Mouse (Mus musculus) inflammation-experienced regulatory T-cells, adult 16 weeks (primary cell): ENCODE results near the gene Six5. TPM values are rescaled to one million over a fixed set of nuclear protein-coding genes. Genes with fewer than 3 reads are reported as not detected.

Experiments used
- polyA plus RNA-seq: library from polyadenylated mRNA; unstranded; fragments of 100-300 nt; shearing (Covaris generic); gene quantifications from one replicate; pipeline ENCODE4 v1.2.1, GENCODE M21; 2017

Gene Six5
- 0.35 TPM for polyA plus RNA-seq

DNA sequence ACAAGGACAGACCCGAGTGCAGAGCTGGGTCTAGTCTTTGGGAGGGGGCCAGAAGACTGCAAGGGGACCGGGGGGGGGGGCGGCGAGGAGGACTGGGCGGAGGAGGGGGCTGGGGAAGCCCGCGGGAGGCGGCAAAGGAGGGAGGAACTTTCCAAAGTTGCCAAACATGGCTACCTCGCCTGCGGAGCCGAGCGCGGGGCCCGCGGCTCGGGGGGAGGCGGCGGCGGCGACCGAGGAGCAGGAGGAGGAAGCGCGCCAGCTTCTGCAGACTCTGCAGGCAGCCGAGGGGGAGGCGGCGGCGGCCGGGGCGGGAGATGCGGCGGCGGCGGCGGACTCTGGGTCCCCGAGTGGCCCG, at the start of gene Six5:
Six5 (plus strand) TSS at position 124 of the 355 bp plus-strand sequence.

GRCm38 (mm10) chr7:19054047-19054776, 40.2 kb upstream of the Six5 start, which contains the start of gene Rsph6a:
TSS of gene Rsph6a (plus strand) at chr7:19054690.

GRCm38 (mm10) chr7:19075723-19076585, 18.4 kb upstream of the Six5 start, which contains the start of gene Dmwd:
TSS of gene Dmwd (plus strand) at chr7:19076227.

DNA sequence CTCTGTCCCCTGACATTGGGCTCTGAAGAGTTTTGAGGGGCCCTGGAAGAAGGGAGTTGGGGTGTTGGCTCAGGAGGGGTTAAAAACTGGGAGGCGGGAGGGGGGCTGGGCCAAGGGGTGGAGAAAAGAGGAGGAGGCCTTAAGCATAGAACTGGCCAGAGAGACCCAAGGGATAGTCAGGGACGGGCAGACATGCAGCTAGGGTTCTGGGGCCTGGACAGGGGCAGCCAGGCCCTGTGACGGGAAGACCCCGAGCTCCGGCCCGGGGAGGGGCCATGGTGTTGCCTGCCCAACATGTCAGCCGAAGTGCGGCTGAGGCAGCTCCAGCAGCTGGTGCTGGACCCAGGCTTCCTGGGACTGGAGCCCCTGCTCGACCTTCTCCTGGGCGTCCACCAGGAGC, 10.7 kb upstream of the Six5 start, which contains the start of gene Dmpk:
Dmpk (plus strand) TSS at position 149 of the 400 bp plus-strand sequence.

GRCm38 (mm10) chr7:19118028-19118771, 23.8 kb downstream of the Six5 start, which contains the start of gene Gm4969:
TSS of gene Gm4969 (minus strand) at chr7:19118368.

DNA sequence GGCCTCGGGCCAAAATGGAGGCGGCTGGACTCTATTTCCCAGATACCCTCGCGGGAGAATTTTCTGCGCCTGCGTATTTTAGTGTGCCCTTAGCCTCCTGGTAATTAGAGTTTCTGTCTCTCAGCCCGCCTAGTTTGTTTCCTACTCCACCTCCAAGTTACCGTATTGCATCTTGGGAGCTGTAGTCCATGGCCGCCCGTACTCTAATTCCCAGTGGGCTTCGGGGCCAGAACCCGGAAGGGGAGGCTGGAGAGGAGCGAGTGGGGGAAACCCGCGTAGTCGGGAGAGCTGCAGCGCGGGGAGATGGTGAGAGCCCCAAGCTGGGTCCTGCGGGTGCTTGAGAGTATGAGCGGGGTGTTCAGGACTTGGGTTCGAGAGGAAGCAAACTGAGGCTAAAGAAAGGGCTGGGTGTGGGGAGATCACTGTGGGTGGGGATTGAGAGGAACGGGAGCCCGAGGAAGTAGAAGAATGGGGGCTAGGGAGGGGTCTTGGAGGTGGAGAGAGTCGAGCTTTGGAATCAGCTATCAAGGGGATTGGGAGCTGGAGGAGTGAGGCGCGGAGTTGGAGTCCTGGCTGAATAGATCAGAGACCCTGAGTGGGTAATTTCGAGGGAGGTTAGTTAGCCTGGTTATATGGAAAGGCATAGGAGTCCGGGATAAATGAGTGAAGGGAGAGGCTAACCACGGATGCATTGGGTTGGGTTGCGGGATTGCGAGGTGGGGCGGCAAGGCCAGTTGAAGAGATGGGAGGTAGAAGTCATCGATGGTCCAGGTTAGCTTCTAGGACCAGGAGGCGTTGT, 25.4 kb downstream of the Six5 start, which contains the start of gene Fbxo46:
Fbxo46 (plus strand) TSS at position 229 of the 799 bp plus-strand sequence.

Other genes with a start within 250 kb of the Six5 start
- 191 TPM for gene Pglyrp1, start 223.3 kb upstream of the Six5 start, polyA plus RNA-seq
- 46.0 TPM for gene Ccdc61, start 184.2 kb upstream of the Six5 start, polyA plus RNA-seq
- gene Nova2, start 168.7 kb upstream of the Six5 start, polyA plus RNA-seq = not detected
- not detected for gene Nanos2, start 107.2 kb upstream of the Six5 start, polyA plus RNA-seq
- gene Mypop, start 103.3 kb upstream of the Six5 start, polyA plus RNA-seq = 3.3 TPM
- 6.5 TPM for gene Irf2bp1, start 90.5 kb upstream of the Six5 start, polyA plus RNA-seq
- not detected for gene Foxa3, start 71.1 kb upstream of the Six5 start, polyA plus RNA-seq
- 23.0 TPM for gene Sympk, start 70.2 kb upstream of the Six5 start, polyA plus RNA-seq
- gene Rsph6a, start 39.9 kb upstream of the Six5 start, polyA plus RNA-seq = not detected
- not detected for gene Dmwd, start 18.4 kb upstream of the Six5 start, polyA plus RNA-seq
- gene Dmpk, start 10.7 kb upstream of the Six5 start, polyA plus RNA-seq = 1.4 TPM
- not detected for gene Gm4969, start 23.8 kb downstream of the Six5 start, polyA plus RNA-seq
- 36.5 TPM for gene Fbxo46, start 25.3 kb downstream of the Six5 start, polyA plus RNA-seq
- gene Qpctl, start 54.7 kb downstream of the Six5 start, polyA plus RNA-seq = 14.1 TPM
- gene Snrpd2, start 55.1 kb downstream of the Six5 start, polyA plus RNA-seq = 46.5 TPM
- gene Gipr, start 71.5 kb downstream of the Six5 start, polyA plus RNA-seq = not detected
- 38.3 TPM for gene Eml2, start 81.8 kb downstream of the Six5 start, polyA plus RNA-seq
- gene Gpr4, start 117.9 kb downstream of the Six5 start, polyA plus RNA-seq = 0.10 TPM
- 25.0 TPM for gene Opa3, start 133.7 kb downstream of the Six5 start, polyA plus RNA-seq
- 290 TPM for gene Vasp, start 177.2 kb downstream of the Six5 start, polyA plus RNA-seq
- gene Ppm1n, start 185.5 kb downstream of the Six5 start, polyA plus RNA-seq = 3.4 TPM
- gene Rtn2, start 188.0 kb downstream of the Six5 start, polyA plus RNA-seq = not detected
- gene Fosb, start 215.5 kb downstream of the Six5 start, polyA plus RNA-seq = 0.62 TPM